Mouse (Mus musculus): ENCODE data around the gene C530008M17Rik.

C530008M17Rik gene

GRCm38 (mm10) chr5:76843448-76843847 lies 187.1 kb downstream of the C530008M17Rik start:
- peak; percentile 85 for DNase-seq

DNA sequence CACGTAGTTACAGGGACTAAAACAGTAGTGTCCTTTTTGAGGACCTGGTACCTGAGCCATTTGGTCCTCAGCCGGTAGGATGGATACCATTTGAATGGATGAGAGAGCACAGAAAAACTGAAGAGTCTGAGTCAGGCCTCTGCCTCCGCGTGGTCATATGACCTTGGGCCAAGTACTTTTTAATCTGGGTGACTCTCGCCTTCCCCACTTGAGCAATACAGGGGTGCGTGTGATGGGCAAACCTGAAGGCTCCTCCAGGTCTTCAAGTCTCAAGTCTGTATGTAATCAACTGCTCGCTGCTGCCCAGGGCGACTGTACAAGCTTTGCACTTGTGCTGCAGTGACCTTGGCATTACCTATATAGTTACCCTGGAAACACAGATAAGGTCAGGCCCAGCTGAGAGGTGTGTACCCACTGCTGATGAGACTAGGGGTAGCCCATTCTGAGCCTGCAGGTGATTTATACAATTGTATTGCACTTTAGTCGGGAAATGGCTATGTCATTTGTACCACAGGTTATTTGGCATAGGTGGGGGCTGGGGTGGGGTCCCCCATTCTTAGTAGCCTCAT lies 187.6 kb downstream of the C530008M17Rik start:
- DNase-seq: no peak

DNA sequence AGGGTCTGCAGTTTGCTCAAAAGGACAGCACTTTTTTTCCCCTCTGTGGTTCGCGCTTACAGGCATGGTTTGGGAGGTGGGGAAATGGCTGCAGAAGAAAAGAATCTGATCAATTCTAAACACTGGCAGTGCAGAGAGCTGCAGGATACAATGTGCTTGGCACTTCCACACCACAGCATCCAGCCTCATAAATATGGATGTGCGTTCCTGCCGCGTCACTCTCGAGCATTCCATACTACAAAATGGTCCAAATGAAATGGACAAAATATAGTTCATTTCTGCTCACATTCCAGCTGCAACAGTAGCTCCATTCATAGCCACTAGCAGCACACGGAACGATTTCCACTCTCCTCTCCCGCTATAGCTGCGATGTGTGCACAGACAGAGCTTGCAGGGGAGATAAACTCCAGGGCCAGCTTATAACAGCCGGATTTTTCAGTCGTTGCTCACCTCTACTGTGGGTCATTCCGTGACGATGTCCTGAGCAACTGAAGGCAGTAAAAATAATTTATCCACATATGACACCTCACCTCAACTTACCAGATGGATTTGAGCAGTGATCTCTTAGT lies 188.4 kb downstream of the C530008M17Rik start:
- no peak for DNase-seq

DNA sequence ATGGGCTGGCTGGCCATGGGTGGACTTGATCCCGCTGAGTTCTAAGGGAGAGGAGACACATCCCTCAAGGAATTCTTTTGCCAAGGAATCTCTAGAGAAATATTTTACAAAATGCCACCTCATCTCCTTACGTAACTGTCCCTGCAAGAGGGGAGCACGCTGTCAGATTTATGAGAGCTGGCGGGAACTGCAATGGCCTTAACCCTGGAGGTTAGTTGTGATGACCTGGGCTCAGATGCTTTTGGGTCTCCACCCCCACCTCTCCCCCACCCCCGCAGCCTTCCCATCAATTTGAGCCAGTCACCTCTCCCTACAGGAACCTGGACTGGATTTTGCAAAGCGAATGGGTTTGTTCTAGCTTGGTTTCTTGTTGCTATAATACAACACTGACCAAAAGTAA lies 190.8 kb downstream of the C530008M17Rik start:
- no peak for DNase-seq

DNA sequence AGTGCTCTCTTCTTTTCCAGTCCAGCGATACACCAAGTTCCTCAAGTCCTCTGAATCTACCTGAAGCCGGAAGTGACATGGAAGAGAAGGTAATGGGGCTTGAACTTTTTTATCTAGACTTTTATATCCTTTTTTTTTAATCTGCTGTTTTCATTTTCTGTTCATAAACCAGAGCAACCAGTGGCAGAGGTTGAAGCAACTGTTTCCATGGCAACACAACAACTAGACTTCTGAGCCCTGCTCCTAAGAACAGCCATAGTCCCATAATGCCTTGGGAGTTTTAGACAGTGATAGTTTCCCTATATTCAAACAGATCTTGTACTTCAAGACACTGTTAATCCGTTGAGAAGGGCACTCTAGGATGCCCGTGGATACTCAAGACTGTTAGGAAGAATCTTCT lies 195.0 kb downstream of the C530008M17Rik start:
- DNase-seq: no peak

- peak; percentile 86 for DNase-seq
Measured at GRCm38 (mm10) chr5:76853549-76853948, 197.2 kb downstream of the C530008M17Rik start.

GRCm38 (mm10) chr5:76855829-76856600 lies 199.7 kb downstream of the C530008M17Rik start:
- DNase-seq: no peak

- no peak for DNase-seq
Measured at GRCm38 (mm10) chr5:76857103-76858015, 201.0 kb downstream of the C530008M17Rik start.

DNA sequence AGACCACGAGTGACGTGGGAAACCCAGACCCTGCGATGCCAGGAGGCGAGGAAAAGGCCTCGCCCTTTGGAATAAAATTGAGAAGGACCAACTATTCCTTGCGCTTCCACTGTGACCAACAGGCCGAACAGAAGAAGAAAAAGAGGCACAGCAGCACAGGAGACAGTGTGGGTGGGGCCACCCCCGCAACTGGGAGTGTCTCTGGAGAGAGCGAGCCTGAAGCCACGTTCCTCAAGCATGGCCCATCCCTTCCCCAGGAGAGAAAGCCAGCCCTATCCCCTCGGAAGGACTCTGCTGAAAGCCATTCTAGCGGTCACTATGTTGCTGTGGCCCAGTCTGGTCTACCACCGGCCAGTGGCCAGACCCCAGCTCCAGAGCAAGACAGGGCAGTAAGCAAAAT lies 202.1 kb downstream of the C530008M17Rik start:
- no peak for DNase-seq

DNA sequence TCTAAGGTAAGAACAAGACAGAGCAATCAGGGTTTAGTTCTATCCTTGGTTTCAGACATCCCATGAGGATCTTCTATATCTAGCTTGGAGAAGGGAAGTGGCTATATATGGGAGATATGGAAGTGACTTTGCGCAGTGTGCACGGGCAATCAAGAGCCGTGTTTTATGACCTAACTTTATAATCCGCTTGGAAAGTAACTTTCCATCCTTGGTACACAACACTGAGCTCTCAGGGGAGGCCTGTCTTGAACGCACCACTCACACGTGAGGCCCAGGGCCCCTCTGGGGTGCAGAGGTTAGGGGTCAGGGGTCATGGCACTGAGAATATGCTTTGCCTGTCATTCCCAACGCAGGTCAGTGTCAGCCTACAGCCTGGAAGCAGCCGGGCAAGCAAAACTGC lies 210.5 kb downstream of the C530008M17Rik start:
- DNase-seq: no peak

DNA sequence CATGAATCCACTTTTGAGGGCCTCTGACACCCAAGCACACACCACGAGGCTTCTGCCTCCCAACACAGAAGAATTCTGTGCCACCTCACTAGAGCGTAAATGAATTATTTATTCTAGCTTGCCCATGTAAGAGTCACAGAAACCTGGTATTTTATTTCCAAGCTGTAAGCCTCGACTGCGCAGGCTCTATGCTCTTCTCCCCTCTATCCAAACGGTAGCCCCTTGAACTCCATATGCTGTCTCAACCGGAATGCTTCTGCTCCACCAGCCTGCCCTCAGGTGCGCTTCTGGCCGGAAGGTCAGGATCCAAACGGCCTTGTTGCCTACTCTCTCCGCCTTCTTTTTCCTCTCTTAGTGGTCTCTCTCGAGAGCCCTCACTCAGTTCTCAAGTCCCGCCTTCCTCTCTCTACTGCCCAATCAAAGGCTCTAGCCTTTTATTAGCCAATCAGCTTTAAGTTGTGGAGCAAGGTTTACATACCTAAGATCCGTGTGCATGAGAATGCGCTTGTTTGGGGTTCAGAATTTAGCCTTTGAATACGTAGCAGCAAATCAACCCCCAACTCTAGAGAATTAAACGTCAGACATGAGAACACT lies 212.5 kb downstream of the C530008M17Rik start:
- peak; percentile 64 for DNase-seq

- no peak for DNase-seq
Measured at GRCm38 (mm10) chr5:76869553-76869952, 213.2 kb downstream of the C530008M17Rik start.

- no peak for DNase-seq
Measured at GRCm38 (mm10) chr5:76876106-76876758, 219.9 kb downstream of the C530008M17Rik start.

DNA sequence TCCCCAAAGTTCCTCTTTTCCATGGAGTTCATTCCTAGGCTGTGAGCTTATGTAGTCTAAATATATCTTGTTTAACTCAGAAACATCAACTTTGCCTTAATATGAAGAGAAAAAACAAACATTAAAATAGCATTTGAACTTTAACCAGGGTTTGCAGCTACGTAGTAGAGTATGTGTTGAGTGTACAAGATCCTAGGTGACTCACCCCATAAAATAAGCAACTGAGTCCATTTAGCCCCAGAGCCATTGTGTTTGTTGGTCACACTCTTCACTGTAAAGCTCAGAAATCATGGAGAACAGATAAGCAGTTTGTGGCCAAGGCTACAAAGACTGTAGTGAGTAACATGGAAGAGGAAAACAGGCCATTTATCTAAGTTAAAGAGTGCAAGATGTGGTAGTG lies 227.8 kb downstream of the C530008M17Rik start:
- no peak for DNase-seq

DNA sequence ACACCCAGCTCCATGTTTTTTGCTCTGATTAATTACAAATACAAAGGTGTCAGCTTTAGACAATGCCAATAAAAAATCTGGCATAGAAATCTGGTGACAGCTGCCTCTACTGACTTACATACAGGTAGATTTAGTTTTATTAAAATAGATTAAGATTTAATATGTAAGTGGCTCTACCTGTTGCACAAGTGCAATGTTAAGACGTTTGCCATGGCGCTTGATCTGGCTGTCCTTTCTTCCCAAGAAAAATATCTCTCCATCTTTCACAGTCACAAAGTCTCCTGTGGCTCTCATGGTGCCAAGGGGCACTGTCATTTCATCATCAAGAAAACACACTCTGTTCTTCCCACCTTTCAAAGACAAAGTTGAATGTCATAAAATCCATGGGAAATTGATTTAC lies 230.7 kb downstream of the C530008M17Rik start:
- DNase-seq: no peak

- DNase-seq: no peak
Measured at GRCm38 (mm10) chr5:76892608-76893007, 236.3 kb downstream of the C530008M17Rik start.

- no peak for DNase-seq
Measured at GRCm38 (mm10) chr5:76893084-76893483, 236.8 kb downstream of the C530008M17Rik start.

DNA sequence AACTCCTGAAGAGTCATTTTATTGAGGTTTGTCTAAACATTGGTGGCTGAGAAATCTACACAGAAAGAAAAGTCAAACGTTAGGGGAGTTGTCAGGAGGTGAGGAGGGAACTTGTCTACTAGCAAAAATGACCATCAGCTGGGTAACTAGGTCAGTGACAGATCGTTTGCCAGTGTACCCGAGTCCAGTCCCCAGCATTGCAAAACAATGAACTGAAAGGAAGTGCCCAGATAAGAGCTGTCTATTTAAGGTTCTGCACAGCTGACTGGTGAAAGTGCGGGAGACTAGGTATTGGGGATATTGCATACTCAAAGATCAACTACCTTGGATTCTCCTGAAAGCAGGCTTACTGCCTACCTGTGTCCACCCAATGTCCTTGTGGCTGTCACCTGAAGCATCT lies 245.8 kb downstream of the C530008M17Rik start:
- no peak for DNase-seq

DNA sequence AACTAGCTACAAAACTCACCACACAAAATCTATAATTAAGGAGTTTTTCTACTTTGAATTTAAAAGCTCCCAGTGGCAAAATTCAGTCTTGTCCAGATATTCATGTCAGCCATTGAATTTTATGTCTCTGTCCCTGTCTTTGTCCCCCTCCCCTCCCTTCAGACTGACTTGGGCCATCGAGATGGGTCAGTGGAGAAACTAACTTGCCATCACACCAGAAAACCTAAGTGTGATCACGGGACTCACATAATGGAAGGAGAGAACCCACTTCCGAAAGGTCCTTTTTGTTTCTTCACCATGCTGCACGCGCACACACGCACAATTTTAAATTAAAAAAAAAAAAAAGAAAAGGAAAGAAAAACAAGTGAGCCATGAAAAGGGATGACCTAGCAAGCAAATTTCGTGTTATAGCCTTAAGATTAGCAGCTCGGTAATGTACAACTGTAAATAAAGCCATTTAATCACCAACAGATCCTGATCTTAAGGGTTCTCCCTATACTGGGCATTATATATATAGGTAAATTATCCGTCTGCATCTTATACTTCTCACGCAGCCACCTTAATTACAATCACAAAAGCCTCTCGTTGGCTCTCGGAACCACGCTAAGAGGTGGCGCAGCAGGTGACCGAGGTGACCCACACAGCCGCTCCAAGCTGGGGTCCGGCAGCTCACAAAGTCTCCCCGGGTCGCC lies 248.5 kb downstream of the C530008M17Rik start:
- no peak for DNase-seq

- peak; percentile 96 for DNase-seq
Measured at GRCm38 (mm10) chr5:76905405-76906154, 249.3 kb downstream of the C530008M17Rik start, which contains the start of gene Aasdh. Aasdh (minus strand) TSS chr5:76905514.

DNA sequence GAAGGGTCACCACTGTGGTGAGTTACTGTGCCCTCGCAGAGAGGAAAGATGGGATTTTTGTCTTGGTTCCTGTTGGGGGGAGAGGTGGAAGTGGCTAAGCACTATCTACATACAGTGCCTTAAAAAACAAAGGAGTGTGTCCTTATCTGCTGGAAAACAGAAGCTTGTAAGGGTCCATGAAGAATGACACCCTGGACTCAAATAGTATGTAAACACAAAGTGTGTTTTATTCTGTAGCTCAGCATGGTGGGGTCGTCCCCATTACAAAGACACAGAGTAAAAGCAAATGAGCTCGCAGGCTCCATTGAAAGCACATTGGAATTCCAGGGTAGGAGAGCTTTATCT lies 249.8 kb downstream of the C530008M17Rik start:
- DNase-seq: no peak
